Mouse (Mus musculus) liver, embryonic 12.5 days (tissue): ENCODE data around the gene Noxa1. TPM values are rescaled to one million over a fixed set of nuclear protein-coding genes. Genes with fewer than 3 reads are reported as not detected.

Experiments
- ATAC-seq: fragments of 200-750 bp; cut with Nextera tagmentation; 2 replicates; pipeline ENCODE4 v1.8.0; 2017; ENCODE audit warnings: moderate number of reproducible peaks, mild to moderate bottlenecking, moderate library complexity
- H3K27ac ChIP-seq: fragments of 300-500 bp; sonication (generic); 2 replicates; pipeline ENCODE4 v1.5.1; 2016; ENCODE audit warnings: mild to moderate bottlenecking
- H3K27me3 ChIP-seq: fragments of 300-500 bp; sonication (generic); replicated peaks from 2 replicates; pipeline ENCODE4 v1.6.1; 2016; ENCODE audit warnings: mild to moderate bottlenecking, moderate library complexity
- H3K36me3 ChIP-seq: fragments of 300-500 bp; sonication (generic); 2 replicates; pipeline ENCODE4 v1.6.1; 2016; ENCODE audit warnings: mild to moderate bottlenecking, moderate library complexity
- H3K4me1 ChIP-seq: fragments of 300-500 bp; sonication (generic); 2 replicates; pipeline ENCODE4 v1.6.1; 2016
- H3K4me2 ChIP-seq: fragments of 300-500 bp; sonication (generic); 2 replicates; pipeline ENCODE4 v1.6.1; 2016; ENCODE audit warnings: mild to moderate bottlenecking, moderate library complexity
- H3K4me3 ChIP-seq: fragments of 300-500 bp; sonication (generic); 2 replicates; pipeline ENCODE4 v1.5.1; 2016; ENCODE audit warnings: mild to moderate bottlenecking, moderate library complexity
- H3K9ac ChIP-seq: fragments of 300-500 bp; sonication (generic); 2 replicates; pipeline ENCODE4 v1.6.1; 2016; ENCODE audit warnings: mild to moderate bottlenecking, moderate library complexity
- H3K9me3 ChIP-seq: fragments of 300-500 bp; sonication (generic); replicated peaks from 2 replicates; pipeline ENCODE4 v1.6.1; 2016; ENCODE audit warnings: mild to moderate bottlenecking, moderate library complexity
- whole genome bisulfite sequencing: fragments of 180-500 bp; shearing (Covaris S2); methylation state at CpG from one replicate; pipeline ENCODE4 v1.1.7; 2016; ENCODE audit not compliant: insufficient replicate concordance; 5-methylcytosine and 5-hydroxymethylcytosine counted together
- polyA plus RNA-seq: library from polyadenylated mRNA; unstranded; fragments of >200 nt; fragmentation: Nextera tagmentation; extraction: Ambion mirVana; gene quantifications from 2 replicates; pipeline ENCODE4 v1.2.1, GENCODE M21; 2016

Gene Noxa1
- 0.64 and 0.71 TPM in 2 replicates for polyA plus RNA-seq

DNA sequence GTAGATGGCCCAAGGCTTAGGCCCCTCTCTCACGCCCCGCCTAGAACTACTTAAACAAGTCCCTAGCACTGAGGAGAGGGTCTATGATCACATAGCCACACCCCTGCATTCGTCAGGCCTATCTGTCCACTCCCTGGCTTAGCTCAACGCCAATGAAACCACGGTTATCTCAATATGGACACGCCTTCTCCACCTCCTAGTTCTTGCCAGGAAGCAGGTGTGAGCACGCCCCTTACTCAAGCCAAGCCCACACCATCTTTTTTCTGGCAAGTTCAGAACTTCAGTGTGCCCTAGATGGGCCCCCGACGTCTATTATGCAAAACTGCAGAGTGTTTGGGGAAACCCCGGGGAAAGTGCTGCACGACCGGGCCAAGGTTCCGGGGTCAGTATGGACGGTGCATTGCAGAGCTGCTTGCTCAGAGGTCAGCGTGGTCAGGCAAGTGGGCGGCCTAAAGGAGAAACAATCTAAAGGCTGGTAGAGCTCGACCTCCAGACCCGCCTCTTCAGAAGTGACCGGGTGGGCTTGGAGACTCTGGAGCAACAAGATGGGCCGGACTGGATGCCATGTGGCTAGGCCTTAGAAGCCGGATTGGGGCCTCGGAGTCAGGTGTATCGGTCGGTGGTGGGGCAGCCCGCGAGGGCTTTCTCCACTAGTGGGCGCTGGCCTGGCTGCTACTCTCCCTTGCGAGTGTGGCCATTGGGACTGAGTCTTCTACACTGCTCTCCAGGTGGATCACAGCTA lies at the start of gene Noxa1:
Noxa1 (minus strand) TSS at position 41 of the 742 bp plus-strand sequence.
- peaks cover 35% of the 10 kb centered on the region for H3K27me3 ChIP-seq
- peak within 1 kb of the TSS; percentile 60 for H3K4me2 ChIP-seq
- peaks cover 28% of the 10 kb centered on the region for H3K4me1 ChIP-seq
- ATAC-seq: peak; percentile 81
- H3K27ac ChIP-seq: no peak within 1 kb of the TSS; the same call in 1 of the 2 replicates
- peak within 1 kb of the TSS; percentile 29; the same call in 1 of the 2 replicates for H3K9ac ChIP-seq
- 40% methylated on average over 28 of the region's 28 CpGs for WGBS
- H3K4me3 ChIP-seq: peak within 1 kb of the TSS; percentile 34
- H3K9me3 ChIP-seq: no peaks in the 10 kb centered on the region
- H3K36me3 ChIP-seq: no peaks in the 10 kb centered on the region

DNA sequence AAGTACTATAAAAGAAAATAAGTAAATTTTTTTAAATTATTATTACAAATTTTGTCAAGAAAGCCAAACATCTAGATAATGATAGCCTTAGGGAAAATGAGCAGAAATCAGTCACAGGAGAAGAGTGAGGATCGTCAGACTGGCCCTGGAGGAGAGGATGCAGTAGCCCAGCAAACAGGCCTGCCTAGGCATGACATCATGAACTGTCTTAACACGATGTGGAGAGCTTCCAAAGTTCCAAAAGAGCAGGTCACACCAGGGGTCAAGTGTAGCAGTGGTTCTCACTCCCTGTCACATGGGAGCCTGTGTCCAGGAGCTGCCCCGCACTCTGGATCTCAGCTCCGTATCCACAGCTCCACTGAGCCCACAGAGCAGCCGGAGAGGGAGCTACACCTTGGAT lies 47.0 kb upstream of the Noxa1 start:
- Histone ChIP-seq H3K4me3 (no peak overlapping the region), H3K9me3 (no peaks in the 10 kb centered on the region), H3K4me1 (peaks cover 27% of the 10 kb centered on the region), H3K36me3 (no peaks in the 10 kb centered on the region), H3K4me2 (no peak overlapping the region), H3K9ac (no peak overlapping the region), H3K27ac (no peak overlapping the region), H3K27me3 (no peaks in the 10 kb centered on the region)
- 81% methylated on average over 5 of the region's 5 CpGs for WGBS
- ATAC-seq: no peak

DNA sequence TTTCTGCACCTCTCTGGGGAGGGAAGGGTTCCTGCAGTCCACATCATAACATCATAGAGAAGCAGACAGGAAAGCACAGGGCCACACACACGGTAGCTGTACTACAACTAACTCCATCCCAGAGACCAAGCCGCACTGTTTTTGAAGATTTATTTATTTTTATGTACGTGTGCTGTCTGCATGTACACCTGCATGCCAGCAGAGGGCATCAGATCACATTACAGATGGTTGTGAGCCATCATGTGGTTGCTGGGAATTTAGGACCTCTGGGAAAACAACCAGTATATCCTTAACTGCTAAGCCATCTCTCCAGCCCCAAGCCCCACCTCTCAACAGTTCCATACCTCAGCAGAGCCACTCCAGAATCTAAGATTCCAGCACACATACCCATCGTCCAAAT lies 46.2 kb upstream of the Noxa1 start:
- Histone ChIP-seq H3K9ac (no peak overlapping the region), H3K27ac (no peak overlapping the region), H3K36me3 (no peaks in the 10 kb centered on the region), H3K4me1 (peaks cover 34% of the 10 kb centered on the region), H3K4me2 (no peak overlapping the region), H3K4me3 (no peak overlapping the region), H3K9me3 (no peaks in the 10 kb centered on the region), H3K27me3 (no peaks in the 10 kb centered on the region)
- no peak for ATAC-seq
- 61% methylated on average over 4 of the region's 4 CpGs for WGBS

DNA sequence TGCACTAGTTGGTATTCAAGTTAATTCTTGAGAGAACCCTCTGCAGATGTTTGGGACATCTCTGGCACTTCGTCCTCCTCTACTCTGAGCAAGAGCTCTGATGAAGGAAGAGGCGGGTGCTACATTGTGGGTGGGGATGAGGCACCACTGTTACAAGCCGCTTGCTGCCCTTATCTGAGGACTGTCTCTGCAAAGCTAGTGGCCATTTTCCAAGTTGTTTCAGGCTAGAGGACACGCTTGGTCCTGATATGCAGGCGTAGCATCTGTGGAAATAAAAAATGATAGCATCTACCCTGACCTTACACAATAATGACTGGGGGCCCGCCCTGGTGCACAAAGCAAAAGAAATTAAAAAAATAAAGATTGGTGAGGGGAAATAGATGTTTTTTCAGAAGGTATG lies 42.9 kb upstream of the Noxa1 start:
- Histone ChIP-seq H3K4me1 (peaks cover 42% of the 10 kb centered on the region), H3K9me3 (no peaks in the 10 kb centered on the region), H3K27ac (peak overlapping the region; percentile 75), H3K27me3 (no peaks in the 10 kb centered on the region), H3K36me3 (no peaks in the 10 kb centered on the region), H3K9ac (no peak overlapping the region), H3K4me3 (no peak overlapping the region), H3K4me2 (peak overlapping the region; percentile 33)
- WGBS: 17% methylated on average over 6 of the region's 6 CpGs
- ATAC-seq: peak; percentile 97

DNA sequence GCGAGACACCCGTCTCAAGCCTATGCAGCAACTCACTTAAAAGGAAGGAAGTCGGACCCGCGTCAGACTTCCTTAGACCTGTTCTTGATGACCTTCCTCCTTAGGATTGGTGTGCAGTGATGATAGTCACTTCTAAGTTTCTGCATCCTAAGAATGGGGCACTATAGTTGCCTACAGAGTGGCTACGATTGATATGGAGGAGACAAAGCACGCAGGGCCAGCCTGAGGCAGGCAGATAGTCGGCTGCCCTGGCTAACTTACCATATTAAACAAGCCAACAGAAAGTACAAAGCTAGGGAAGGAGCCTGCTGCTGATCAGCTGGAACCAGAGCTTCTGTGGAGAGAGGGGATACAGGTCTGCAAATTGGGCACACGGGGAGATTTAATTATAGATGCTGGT lies 36.7 kb upstream of the Noxa1 start:
- 16% methylated on average over 9 of the region's 9 CpGs for WGBS
- H3K4me1 ChIP-seq: peaks cover 56% of the 10 kb centered on the region
- no peak overlapping the region for H3K9ac ChIP-seq
- no peaks in the 10 kb centered on the region for H3K9me3 ChIP-seq
- H3K27ac ChIP-seq: peak overlapping the region; percentile 45; the same call in 1 of the 2 replicates
- H3K4me3 ChIP-seq: no peak overlapping the region
- H3K36me3 ChIP-seq: no peaks in the 10 kb centered on the region
- H3K4me2 ChIP-seq: peak overlapping the region; percentile 24
- ATAC-seq: peak; percentile 84
- no peaks in the 10 kb centered on the region for H3K27me3 ChIP-seq

DNA sequence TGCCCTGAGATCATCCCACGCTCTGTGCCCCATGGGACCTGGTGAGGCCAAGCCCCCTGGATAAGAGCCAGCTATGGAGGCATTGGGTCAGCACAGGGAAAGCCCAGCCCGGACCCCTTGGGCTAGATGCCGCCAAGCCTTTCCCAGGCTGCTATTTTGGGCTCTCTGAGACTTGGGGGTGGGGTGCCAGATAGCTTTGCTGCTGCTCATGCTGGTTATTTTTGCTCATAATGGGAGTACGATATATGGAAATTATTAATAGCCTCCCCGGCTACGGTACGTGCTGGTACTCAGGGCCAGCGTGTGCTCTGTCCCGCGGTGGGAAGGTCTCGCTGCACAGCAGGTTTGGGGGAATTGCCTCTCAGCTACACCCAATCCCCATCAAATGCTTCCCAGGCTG lies 33.1 kb upstream of the Noxa1 start:
- Histone ChIP-seq H3K27ac (no peak overlapping the region), H3K4me2 (no peak overlapping the region), H3K27me3 (no peaks in the 10 kb centered on the region; the same call in 1 of the 2 replicates), H3K9ac (no peak overlapping the region), H3K36me3 (no peaks in the 10 kb centered on the region), H3K9me3 (no peaks in the 10 kb centered on the region), H3K4me1 (peaks cover 59% of the 10 kb centered on the region), H3K4me3 (no peak overlapping the region)
- WGBS: 85% methylated on average over 11 of the region's 11 CpGs
- ATAC-seq: no peak

DNA sequence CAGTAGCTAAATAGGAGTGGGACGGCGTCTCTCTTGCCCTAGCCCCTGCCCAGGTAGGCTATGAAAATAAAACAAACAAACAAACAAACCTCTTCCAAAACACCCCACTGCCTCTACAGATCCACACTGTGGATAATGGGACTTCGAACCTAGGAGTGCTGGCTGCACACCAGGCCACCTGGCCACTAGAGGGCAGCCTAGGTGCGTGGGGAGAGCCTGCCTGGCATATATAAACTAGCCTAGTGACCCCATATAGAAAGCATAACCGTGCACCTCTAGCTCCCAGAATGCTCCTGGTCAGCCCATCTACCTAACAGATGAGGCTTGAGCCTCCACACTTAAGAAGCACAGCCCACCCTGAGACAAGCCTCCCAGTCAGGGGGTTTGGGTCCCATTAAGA lies 32.3 kb upstream of the Noxa1 start:
- Histone ChIP-seq H3K27ac (no peak overlapping the region), H3K9ac (no peak overlapping the region), H3K4me3 (no peak overlapping the region), H3K4me1 (peaks cover 62% of the 10 kb centered on the region), H3K27me3 (no peaks in the 10 kb centered on the region; the same call in 1 of the 2 replicates), H3K4me2 (no peak overlapping the region), H3K36me3 (no peaks in the 10 kb centered on the region), H3K9me3 (no peaks in the 10 kb centered on the region)
- 44% methylated on average over 5 of the region's 5 CpGs for WGBS
- ATAC-seq: peak; percentile 36; the same call in 1 of the 2 replicates

DNA sequence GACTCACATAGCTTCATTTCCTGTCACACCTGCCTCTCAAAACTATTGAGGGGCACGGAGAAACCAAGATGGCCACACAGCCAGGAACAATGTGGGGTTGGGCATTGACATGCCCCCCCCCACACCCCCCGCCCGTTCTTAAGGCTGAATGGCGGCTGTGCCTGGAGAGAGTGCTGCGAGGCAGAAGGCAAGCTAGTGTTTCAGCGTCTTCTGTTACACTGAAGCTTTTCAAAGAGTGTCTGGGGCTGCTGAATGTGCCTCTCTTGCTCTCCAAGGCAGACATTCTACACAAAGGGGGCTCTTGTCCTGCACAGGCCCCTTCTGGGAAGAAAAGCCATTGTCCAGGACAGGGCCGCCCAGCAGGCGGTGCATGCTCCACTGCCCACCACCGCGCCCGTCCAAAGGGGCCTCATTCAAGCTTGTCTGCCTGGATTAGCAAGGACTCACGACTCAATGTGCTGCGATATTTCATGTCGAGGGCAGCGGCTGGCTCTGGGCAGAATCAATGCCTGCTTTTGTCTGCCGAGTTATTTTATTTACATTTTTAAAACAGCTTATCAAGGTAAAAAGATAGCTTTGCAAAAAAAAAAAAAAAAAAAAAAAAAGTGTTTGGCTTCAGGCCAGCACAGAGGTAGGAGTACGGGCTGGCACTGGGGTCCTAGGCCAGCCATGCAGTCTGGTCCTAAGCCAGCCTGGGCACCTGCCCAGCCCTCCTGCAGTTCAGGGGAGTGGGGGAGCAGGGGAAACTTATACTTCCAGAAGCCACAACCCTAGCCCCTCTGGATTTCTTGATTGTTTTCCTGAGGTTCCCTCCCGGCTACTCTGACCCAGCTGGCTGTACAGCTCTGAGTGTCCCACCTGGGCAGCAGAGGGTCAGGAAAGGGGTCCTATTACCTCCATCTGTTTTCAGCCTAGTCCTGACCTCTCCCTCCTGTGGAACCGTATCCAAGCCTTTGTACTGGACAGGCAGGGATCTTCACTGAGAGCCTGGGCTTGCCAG lies 31.4 kb upstream of the Noxa1 start:
- no peak overlapping the region for H3K27ac ChIP-seq
- H3K27me3 ChIP-seq: no peaks in the 10 kb centered on the region; the same call in 1 of the 2 replicates
- no peak overlapping the region for H3K4me3 ChIP-seq
- H3K4me2 ChIP-seq: no peak overlapping the region
- WGBS: 74% methylated on average over 19 of the region's 19 CpGs
- H3K4me1 ChIP-seq: peaks cover 53% of the 10 kb centered on the region
- H3K9me3 ChIP-seq: no peaks in the 10 kb centered on the region
- no peak overlapping the region for H3K9ac ChIP-seq
- no peaks in the 10 kb centered on the region for H3K36me3 ChIP-seq
- no peak for ATAC-seq

DNA sequence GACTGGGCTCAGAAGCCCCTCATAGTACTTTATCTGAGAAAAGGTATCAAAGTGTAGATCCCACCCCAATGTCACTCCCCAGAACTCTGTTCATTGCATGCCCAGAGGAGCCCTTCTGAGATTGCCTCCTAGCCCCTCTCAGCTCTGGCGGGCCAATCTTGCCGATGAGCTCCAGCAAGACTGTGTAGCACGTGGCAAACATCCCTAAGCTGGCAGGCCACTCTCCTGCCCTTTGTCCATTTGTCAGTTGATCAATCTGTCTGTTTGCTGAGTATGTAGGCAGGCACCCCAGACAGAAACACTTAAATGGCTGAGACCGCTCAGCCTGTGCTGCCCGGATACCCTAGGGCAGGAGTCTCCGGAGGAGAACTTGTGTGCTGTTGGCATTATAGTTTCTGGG lies 30.2 kb upstream of the Noxa1 start:
- Histone ChIP-seq H3K9me3 (no peaks in the 10 kb centered on the region), H3K4me3 (no peak overlapping the region), H3K4me2 (no peak overlapping the region), H3K4me1 (peaks cover 42% of the 10 kb centered on the region), H3K36me3 (no peaks in the 10 kb centered on the region), H3K27ac (no peak overlapping the region), H3K9ac (no peak overlapping the region), H3K27me3 (no peaks in the 10 kb centered on the region; the same call in 1 of the 2 replicates)
- no peak for ATAC-seq
- WGBS: 85% methylated on average over 6 of the region's 6 CpGs

DNA sequence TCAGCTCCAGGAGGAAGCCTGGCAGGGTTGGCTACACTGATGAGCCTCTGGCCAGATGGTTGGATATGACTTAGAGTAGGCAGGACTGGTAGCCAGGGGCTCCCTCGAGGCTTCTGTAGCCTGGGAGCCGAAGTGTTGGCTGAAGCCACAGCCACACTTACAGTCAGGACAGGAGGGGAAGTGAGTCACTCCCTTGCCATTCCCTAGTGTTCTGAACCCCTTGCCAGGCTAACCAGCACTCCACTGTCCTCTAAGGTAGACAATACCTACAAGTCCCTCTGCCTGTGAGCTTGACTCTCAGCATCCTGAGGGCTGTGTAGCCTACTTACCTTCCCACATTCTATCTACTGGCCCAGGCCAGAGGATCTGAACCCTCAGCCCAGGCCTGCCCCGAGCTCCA lies 29.5 kb upstream of the Noxa1 start:
- H3K4me2 ChIP-seq: no peak overlapping the region
- H3K36me3 ChIP-seq: no peaks in the 10 kb centered on the region
- H3K27me3 ChIP-seq: no peaks in the 10 kb centered on the region; the same call in 1 of the 2 replicates
- no peak overlapping the region for H3K27ac ChIP-seq
- H3K9ac ChIP-seq: no peak overlapping the region
- ATAC-seq: no peak
- H3K9me3 ChIP-seq: no peaks in the 10 kb centered on the region
- peaks cover 40% of the 10 kb centered on the region for H3K4me1 ChIP-seq
- WGBS: 45% methylated on average over 3 of the region's 3 CpGs
- H3K4me3 ChIP-seq: no peak overlapping the region

DNA sequence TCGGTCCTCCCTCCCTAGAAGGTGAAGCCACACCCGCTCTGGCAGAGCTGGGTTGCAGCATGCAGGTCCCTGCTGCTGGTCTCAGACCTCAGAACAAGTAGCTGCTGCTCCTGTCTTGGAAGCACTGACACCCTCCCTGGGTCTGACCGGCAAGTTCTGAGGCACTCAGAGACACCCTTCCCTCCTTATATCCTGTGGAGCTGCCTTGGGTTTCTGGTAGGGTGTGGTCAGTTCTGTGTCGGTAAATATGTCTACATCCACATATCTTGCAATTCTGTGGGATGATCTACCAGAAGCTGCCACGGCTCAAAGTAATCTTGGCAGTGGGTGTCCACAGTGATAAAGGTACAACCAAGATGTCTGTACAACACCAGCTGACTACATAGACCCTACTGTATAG lies 28.6 kb upstream of the Noxa1 start:
- peaks cover 38% of the 10 kb centered on the region for H3K4me1 ChIP-seq

DNA sequence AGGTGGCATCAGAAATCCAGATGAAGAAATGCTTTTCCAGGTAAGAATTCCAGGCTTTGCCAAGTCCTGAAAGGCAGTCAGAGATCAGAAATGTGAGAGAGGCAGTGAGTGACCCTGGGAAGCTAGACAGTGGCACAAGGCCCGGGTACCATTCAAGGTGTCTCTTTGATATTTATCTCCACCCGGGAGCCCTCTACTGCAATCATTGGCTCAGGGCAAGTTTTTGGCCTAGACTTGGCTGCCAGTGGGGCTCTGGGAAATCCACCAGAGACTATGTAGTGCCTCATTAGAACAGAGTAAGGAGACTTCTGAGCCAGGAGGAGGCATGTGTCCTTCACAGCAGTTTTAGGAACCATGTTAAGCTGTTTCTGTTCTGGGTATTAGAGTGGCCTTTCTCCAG lies 27.7 kb upstream of the Noxa1 start:
- no peak overlapping the region for H3K4me2 ChIP-seq
- no peak for ATAC-seq

More for the DNA sequence above, 28.6 kb upstream of the Noxa1 start:
- Histone ChIP-seq H3K4me3 (no peak overlapping the region), H3K27me3 (no peaks in the 10 kb centered on the region; the same call in 1 of the 2 replicates), H3K9ac (0 out of 2 replicates have a peak overlapping the region, but pooled peaks have one; percentile 3), H3K9me3 (no peaks in the 10 kb centered on the region), H3K36me3 (no peaks in the 10 kb centered on the region), H3K4me2 (peak overlapping the region; percentile 21; the same call in 1 of the 2 replicates), H3K27ac (no peak overlapping the region)
- 38% methylated on average over 5 of the region's 5 CpGs for WGBS
- peak; percentile 55 for ATAC-seq

More for the DNA sequence above, 27.7 kb upstream of the Noxa1 start:
- WGBS: 63% methylated on average over 2 of the region's 2 CpGs
- peaks cover 29% of the 10 kb centered on the region for H3K4me1 ChIP-seq
- H3K9ac ChIP-seq: no peak overlapping the region
- no peak overlapping the region for H3K27ac ChIP-seq
- no peak overlapping the region for H3K4me3 ChIP-seq
- H3K9me3 ChIP-seq: no peaks in the 10 kb centered on the region
- no peaks in the 10 kb centered on the region; the same call in 1 of the 2 replicates for H3K27me3 ChIP-seq
- H3K36me3 ChIP-seq: no peaks in the 10 kb centered on the region
